Mouse (Mus musculus) thymus, adult 2 months (tissue): ENCODE data around the gene Nlgn1.

Experiments used
- CTCF ChIP-seq: fragments of 200-500 bp; IDR thresholded peaks from 2 replicates; pipeline ENCODE4 v1.5.1; 2012; ENCODE audit warnings: mild to moderate bottlenecking, control low read depth, low read length, moderate library complexity, borderline replicate concordance; ENCODE audit not compliant: control insufficient read depth, poor library complexity, insufficient read depth; ENCODE audit errors: extremely low read depth
- POLR2A ChIP-seq: fragments of 200-500 bp; IDR thresholded peaks from 2 replicates; pipeline ENCODE4 v1.6.1; 2012; ENCODE audit warnings: mild to moderate bottlenecking, low read length, control low read depth, moderate library complexity; ENCODE audit not compliant: control insufficient read depth, poor library complexity, insufficient read depth; ENCODE audit errors: extremely low read depth

GRCm38 (mm10) chr3:26228172-26228781 lies 104.0 kb downstream of the Nlgn1 start:
- TF ChIP-seq CTCF: no peak
- TF ChIP-seq POLR2A: no peak
